Mouse (Mus musculus) MEL (cell line): ENCODE measurements at regions not wholly inside any gene's neighbourhood (a gene's known extent, or its start where the extent isn't known, plus 50 kb on each side); places are given as distances from the start of the nearest gene placed in this dataset.

Experiments
- DNase-seq: peaks from one replicate; pipeline ENCODE4 v3.0.0; 2011; ENCODE audit warnings: low read depth, low spot score
- H3K27ac ChIP-seq: 2 replicates; pipeline ENCODE4 v1.5.1; 2012; ENCODE audit warnings: low read depth, mild to moderate bottlenecking, control low read depth, low read length, moderate library complexity; ENCODE audit not compliant: control insufficient read depth
- H3K27me3 ChIP-seq, 2 experiments: fragments of 150-350 bp in 1 of 2; sonication (generic) in 1 of 2; 2 replicates each; pipeline ENCODE4 v1.6.1; 2012; ENCODE audit warnings: low read length in 2 of 2, mild to moderate bottlenecking in 2 of 2, improper control_type of control experiment in 1 of 2, moderate library complexity in 1 of 2; ENCODE audit not compliant: insufficient read depth in 2 of 2, control insufficient read depth in 1 of 2
- H3K36me3 ChIP-seq, 2 experiments: 2 replicates each; pipeline ENCODE4 v1.6.1; 2012 to 2014; ENCODE audit warnings: low read length in 2 of 2, improper control_type of control experiment in 1 of 2, inconsistent platforms in 1 of 2, mild to moderate bottlenecking in 1 of 2; ENCODE audit not compliant: insufficient read depth in 2 of 2, control insufficient read depth in 1 of 2
- H3K4me1 ChIP-seq, 2 experiments: fragments of 150-350 bp in 1 of 2; sonication (generic) in 1 of 2; 2 replicates each; pipeline ENCODE4 v1.6.1; 2012; ENCODE audit warnings: low read length in 2 of 2, improper control_type of control experiment in 1 of 2, mild to moderate bottlenecking in 1 of 2; ENCODE audit not compliant: insufficient read depth in 2 of 2, control insufficient read depth in 1 of 2
- H3K4me3 ChIP-seq, 2 experiments: fragments of 150-350 bp in 1 of 2; sonication (generic) in 1 of 2; 2 replicates each; pipeline ENCODE4 v1.5.1; 2012; ENCODE audit warnings: low read depth in 2 of 2, low read length in 2 of 2, mild to moderate bottlenecking in 2 of 2, moderate library complexity in 2 of 2, control low read depth in 1 of 2, improper control_type of control experiment in 1 of 2; ENCODE audit not compliant: control insufficient read depth in 1 of 2, insufficient read depth in 1 of 2
- H3K79me2 ChIP-seq: 2 replicates; pipeline ENCODE4 v1.6.1; 2012; ENCODE audit warnings: mild to moderate bottlenecking, low read length, moderate library complexity; ENCODE audit not compliant: control insufficient read depth, poor library complexity, insufficient read depth
- H3K9ac ChIP-seq: 2 replicates; pipeline ENCODE4 v1.6.1; 2012; ENCODE audit warnings: low read depth, mild to moderate bottlenecking, control low read depth, low read length, moderate library complexity; ENCODE audit not compliant: control insufficient read depth, poor library complexity, severe bottlenecking
- H3K9me3 ChIP-seq: fragments of 150-350 bp; sonication (generic); replicated peaks from 2 replicates; pipeline ENCODE4 v1.6.1; 2012; ENCODE audit warnings: mild to moderate bottlenecking, low read length, improper control_type of control experiment, moderate library complexity; ENCODE audit not compliant: insufficient read depth
- BHLHE40 ChIP-seq: IDR thresholded peaks from 2 replicates; pipeline ENCODE4 v1.6.1; 2012; ENCODE audit warnings: low read depth, mild to moderate bottlenecking, inconsistent platforms, low read length, improper control_type of control experiment, borderline replicate concordance
- CHD1 ChIP-seq: IDR thresholded peaks from 2 replicates; pipeline ENCODE4 v1.6.1; 2012; ENCODE audit warnings: low read depth, mild to moderate bottlenecking, inconsistent platforms, low read length, improper control_type of control experiment
- CHD2 ChIP-seq: IDR thresholded peaks from 2 replicates; pipeline ENCODE4 v1.6.1; 2011; ENCODE audit warnings: low read length, improper control_type of control experiment
- CTCF ChIP-seq, 3 experiments: IDR thresholded peaks in 2 of 3; conservative IDR thresholded peaks in 1 of 3; 2 replicates each; pipeline ENCODE4 v1.5.1; 2011 to 2012; ENCODE audit warnings: low read length in 3 of 3, low read depth in 2 of 3, mild to moderate bottlenecking in 2 of 3, improper control_type of control experiment in 1 of 3, inconsistent platforms in 1 of 3, mixed read lengths in 1 of 3, moderate library complexity in 1 of 3; ENCODE audit not compliant: control insufficient read depth in 1 of 3, insufficient read depth in 1 of 3, poor library complexity in 1 of 3, severe bottlenecking in 1 of 3
- E2F4 ChIP-seq: IDR thresholded peaks from 2 replicates; pipeline ENCODE4 v1.6.1; 2011; ENCODE audit warnings: low read depth, low read length, improper control_type of control experiment, borderline replicate concordance
- ELF1 ChIP-seq: IDR thresholded peaks from 2 replicates; pipeline ENCODE4 v1.6.1; 2014; ENCODE audit warnings: low read depth, mild to moderate bottlenecking, inconsistent platforms, low read length, improper control_type of control experiment, moderate library complexity
- EP300 ChIP-seq, 2 experiments: IDR thresholded peaks; 2 replicates each; pipeline ENCODE4 v1.6.1; 2011; ENCODE audit warnings: improper control_type of control experiment in 2 of 2, low read length in 2 of 2, low read depth in 1 of 2, mild to moderate bottlenecking in 1 of 2
- ETS1 ChIP-seq: IDR thresholded peaks from 2 replicates; pipeline ENCODE4 v1.6.1; 2012; ENCODE audit warnings: low read depth, mild to moderate bottlenecking, inconsistent platforms, low read length, improper control_type of control experiment, moderate library complexity
- GABPA ChIP-seq: IDR thresholded peaks from 2 replicates; pipeline ENCODE4 v1.6.1; 2012; ENCODE audit warnings: low read depth, mild to moderate bottlenecking, inconsistent platforms, low read length, improper control_type of control experiment, moderate library complexity
- GATA1 ChIP-seq: IDR thresholded peaks from 2 replicates; pipeline ENCODE4 v1.6.1; 2011; ENCODE audit warnings: low read depth, low read length, improper control_type of control experiment
- HCFC1 ChIP-seq: IDR thresholded peaks from 2 replicates; pipeline ENCODE4 v1.6.1; 2012; ENCODE audit warnings: low read depth, mild to moderate bottlenecking, inconsistent platforms, low read length, improper control_type of control experiment, moderate library complexity
- JUND ChIP-seq: IDR thresholded peaks from 2 replicates; pipeline ENCODE4 v1.6.1; 2011; ENCODE audit warnings: low read depth, mild to moderate bottlenecking, improper control_type of control experiment, low read length
- KAT2A ChIP-seq: conservative IDR thresholded peaks from 2 replicates; pipeline ENCODE4 v1.6.1; 2012; ENCODE audit warnings: low read depth, low read length, improper control_type of control experiment, inconsistent platforms
- MAFK ChIP-seq: IDR thresholded peaks from 2 replicates; pipeline ENCODE4 v1.6.1; 2011; ENCODE audit warnings: low read depth, mild to moderate bottlenecking, low read length, improper control_type of control experiment, borderline replicate concordance
- MAX ChIP-seq: IDR thresholded peaks from 2 replicates; pipeline ENCODE4 v1.6.1; 2011; ENCODE audit warnings: low read length, improper control_type of control experiment
- MAZ ChIP-seq: IDR thresholded peaks from 2 replicates; pipeline ENCODE4 v1.6.1; 2012; ENCODE audit warnings: low read depth, mild to moderate bottlenecking, inconsistent platforms, low read length, improper control_type of control experiment
- MEF2A ChIP-seq: IDR thresholded peaks from 2 replicates; pipeline ENCODE4 v1.6.1; 2014; ENCODE audit warnings: low read depth, mild to moderate bottlenecking, inconsistent platforms, low read length, improper control_type of control experiment; ENCODE audit not compliant: poor library complexity, insufficient replicate concordance, severe bottlenecking; ENCODE audit errors: extremely low read depth
- MXI1 ChIP-seq: IDR thresholded peaks from 2 replicates; pipeline ENCODE4 v1.6.1; 2011; ENCODE audit warnings: mild to moderate bottlenecking, low read depth, low read length, improper control_type of control experiment
- MYB ChIP-seq: IDR thresholded peaks from 2 replicates; pipeline ENCODE4 v1.6.1; 2011; ENCODE audit warnings: mild to moderate bottlenecking, low read depth, low read length, improper control_type of control experiment
- MYC ChIP-seq: IDR thresholded peaks from 2 replicates; pipeline ENCODE4 v1.6.1; 2011; ENCODE audit warnings: low read depth, mild to moderate bottlenecking, low read length, improper control_type of control experiment, moderate library complexity
- POLR2A ChIP-seq, 2 experiments: IDR thresholded peaks; 2 replicates each; pipeline ENCODE4 v1.6.1; 2011 to 2012; ENCODE audit warnings: low read length in 2 of 2, mild to moderate bottlenecking in 2 of 2, control low read depth in 1 of 2, improper control_type of control experiment in 1 of 2, low read depth in 1 of 2, moderate library complexity in 1 of 2; ENCODE audit not compliant: control insufficient read depth in 1 of 2, insufficient read depth in 1 of 2, poor library complexity in 1 of 2
- POLR2AphosphoS2 ChIP-seq: IDR thresholded peaks from 2 replicates; pipeline ENCODE4 v1.6.1; 2011; ENCODE audit warnings: low read length, improper control_type of control experiment
- POLR2AphosphoS5 ChIP-seq: IDR thresholded peaks from 2 replicates; pipeline ENCODE4 v1.6.1; 2012; ENCODE audit warnings: low read depth, borderline replicate concordance, mild to moderate bottlenecking, inconsistent platforms, low read length, moderate library complexity, mixed read lengths
- RAD21 ChIP-seq: IDR thresholded peaks from 2 replicates; pipeline ENCODE4 v1.6.1; 2011; ENCODE audit warnings: mild to moderate bottlenecking, low read depth, low read length, improper control_type of control experiment
- RCOR1 ChIP-seq: IDR thresholded peaks from 2 replicates; pipeline ENCODE4 v1.6.1; 2012; ENCODE audit warnings: low read depth, mild to moderate bottlenecking, inconsistent platforms, low read length, improper control_type of control experiment
- SIN3A ChIP-seq: IDR thresholded peaks from 2 replicates; pipeline ENCODE4 v1.6.1; 2012; ENCODE audit warnings: low read length, improper control_type of control experiment, inconsistent platforms
- SMC3 ChIP-seq: IDR thresholded peaks from 2 replicates; pipeline ENCODE4 v1.6.1; 2011; ENCODE audit warnings: low read depth, low read length, improper control_type of control experiment
- TAL1 ChIP-seq: IDR thresholded peaks from 2 replicates; pipeline ENCODE4 v1.6.1; 2012; ENCODE audit warnings: mild to moderate bottlenecking, inconsistent platforms, low read length, moderate library complexity, mixed read lengths
- TCF12 ChIP-seq: IDR thresholded peaks from 2 replicates; pipeline ENCODE4 v1.6.1; 2014; ENCODE audit warnings: low read depth, mild to moderate bottlenecking, inconsistent platforms, low read length, improper control_type of control experiment, moderate library complexity
- UBTF ChIP-seq: IDR thresholded peaks from 2 replicates; pipeline ENCODE4 v1.6.1; 2012; ENCODE audit warnings: low read depth, mild to moderate bottlenecking, inconsistent platforms, low read length, improper control_type of control experiment, moderate library complexity, borderline replicate concordance; ENCODE audit not compliant: insufficient read depth
- USF1 ChIP-seq: IDR thresholded peaks from 2 replicates; pipeline ENCODE4 v1.6.1; 2014; ENCODE audit warnings: low read depth, mild to moderate bottlenecking, inconsistent platforms, low read length, improper control_type of control experiment, moderate library complexity
- USF2 ChIP-seq, 2 experiments: IDR thresholded peaks; 2 replicates each; pipeline ENCODE4 v1.6.1; 2011 to 2012; ENCODE audit warnings: improper control_type of control experiment in 2 of 2, low read length in 2 of 2, borderline replicate concordance in 1 of 2, inconsistent platforms in 1 of 2, low read depth in 1 of 2, mild to moderate bottlenecking in 1 of 2; ENCODE audit not compliant: insufficient read depth in 1 of 2
- ZC3H11A ChIP-seq: IDR thresholded peaks from 2 replicates; pipeline ENCODE4 v1.6.1; 2012; ENCODE audit warnings: low read depth, mild to moderate bottlenecking, inconsistent platforms, low read length, improper control_type of control experiment
- ZKSCAN1 ChIP-seq: IDR thresholded peaks from 2 replicates; pipeline ENCODE4 v1.6.1; 2012; ENCODE audit warnings: low read depth, mild to moderate bottlenecking, inconsistent platforms, low read length, improper control_type of control experiment, moderate library complexity
- ZMIZ1 ChIP-seq: IDR thresholded peaks from 2 replicates; pipeline ENCODE4 v1.6.1; 2012; ENCODE audit warnings: low read depth, mild to moderate bottlenecking, inconsistent platforms, low read length, improper control_type of control experiment, moderate library complexity
- ZNF384 ChIP-seq: IDR thresholded peaks from 2 replicates; pipeline ENCODE4 v1.6.1; 2012; ENCODE audit warnings: low read depth, mild to moderate bottlenecking, inconsistent platforms, low read length, improper control_type of control experiment

GRCm38 (mm10) chr17:76703823-76704222, 1152.1 kb upstream of the Fam98a start (continued):
- TF ChIP-seq POLR2AphosphoS2, result no peak

- Histone ChIP-seq H3K9ac (no peak overlapping the region), H3K79me2 (no peaks in the 10 kb centered on the region), H3K27me3 (no peaks in the 10 kb centered on the region), H3K36me3 (peaks cover 0 to 2% of the 10 kb centered on the region in 2 experiments; a peak in 2 of 4 replicates), H3K4me1 (peaks cover 3 to 13% of the 10 kb centered on the region in 2 experiments; a peak in 3 of 4 replicates), H3K4me3 (peak overlapping the region in 1 of 2 experiments; percentile 21; a peak in 1 of 4 replicates), H3K9me3 (no peaks in the 10 kb centered on the region), H3K27ac (no peak overlapping the region)
- DNase-seq, result peak; percentile 57
- TF ChIP-seq MYB, result 0 out of 2 replicates have a peak, but pooled peaks have one; percentile 35
- no peak for TF ChIP-seq E2F4
- no peak for TF ChIP-seq USF1
- TF ChIP-seq CHD2, result no peak
- TF ChIP-seq EP300 (IDR thresholded peaks at IDR 0.05; ENCODE audit: low read depth in 1 of 2, low read length in 2 of 2), result peak; percentile 96 to 98
- TF ChIP-seq SMC3, result no peak
- peak; percentile 98 for TF ChIP-seq TCF12
- no peak for TF ChIP-seq USF2 (IDR thresholded peaks at IDR 0.05; ENCODE audit: borderline replicate concordance in 1 of 2, insufficient read depth in 1 of 2, low read depth in 1 of 2, low read length in 2 of 2)
- no peak for TF ChIP-seq POLR2AphosphoS2
- TF ChIP-seq MEF2A, result peak; percentile 79; the same call in 1 of the 2 replicates
- TF ChIP-seq SIN3A, result peak; percentile 48; the same call in 1 of the 2 replicates
- no peak for TF ChIP-seq POLR2AphosphoS5
- peak; percentile 95 for TF ChIP-seq GATA1
- TF ChIP-seq ETS1, result peak; percentile 75; the same call in 1 of the 2 replicates
- TF ChIP-seq MYC, result no peak
- no peak for TF ChIP-seq ZC3H11A
- TF ChIP-seq TAL1, result peak; percentile 47
- TF ChIP-seq HCFC1, result no peak
- no peak for TF ChIP-seq KAT2A
- TF ChIP-seq POLR2A (IDR thresholded peaks at IDR 0.05; ENCODE audit: control insufficient read depth in 1 of 2, insufficient read depth in 1 of 2, low read depth in 1 of 2, low read length in 2 of 2, poor library complexity in 1 of 2), result no peak
- TF ChIP-seq RAD21, result no peak
- no peak for TF ChIP-seq UBTF
- TF ChIP-seq ZNF384, result peak; percentile 48; the same call in 1 of the 2 replicates
- TF ChIP-seq MAX, result no peak
- no peak for TF ChIP-seq ZKSCAN1
- no peak for TF ChIP-seq GABPA
- TF ChIP-seq ELF1, result 0 out of 2 replicates have a peak, but pooled peaks have one; percentile 25
- no peak for TF ChIP-seq MXI1
- no peak for TF ChIP-seq CHD1
- no peak for TF ChIP-seq ZMIZ1
- peak; percentile 89 for TF ChIP-seq RCOR1
- no peak for TF ChIP-seq CTCF (IDR thresholded peaks at IDR 0.05 in 2 of 3, conservative IDR thresholded peaks at IDR 0.05 in 1 of 3; ENCODE audit: control insufficient read depth in 1 of 3, insufficient read depth in 1 of 3, low read depth in 2 of 3, low read length in 3 of 3, poor library complexity in 1 of 3, severe bottlenecking in 1 of 3)
- no peak for TF ChIP-seq MAFK
- TF ChIP-seq JUND, result no peak
- peak; percentile 33; the same call in 1 of the 2 replicates for TF ChIP-seq BHLHE40
- TF ChIP-seq MAZ, result no peak
Measured at GRCm38 (mm10) chr17:76696219-76696618, 1144.5 kb upstream of the Fam98a start.
